Mouse (Mus musculus) cerebellum, postnatal 4 days (tissue): Measurements from ENCODE around the gene Maml3.

Experiments
- DNase-seq, 2 experiments: peaks; one replicate each; pipeline ENCODE4 v3.0.0; 2022; ENCODE audit warnings: low spot score in 2 of 2, mixed read lengths in 1 of 2

Gene Maml3

DNA sequence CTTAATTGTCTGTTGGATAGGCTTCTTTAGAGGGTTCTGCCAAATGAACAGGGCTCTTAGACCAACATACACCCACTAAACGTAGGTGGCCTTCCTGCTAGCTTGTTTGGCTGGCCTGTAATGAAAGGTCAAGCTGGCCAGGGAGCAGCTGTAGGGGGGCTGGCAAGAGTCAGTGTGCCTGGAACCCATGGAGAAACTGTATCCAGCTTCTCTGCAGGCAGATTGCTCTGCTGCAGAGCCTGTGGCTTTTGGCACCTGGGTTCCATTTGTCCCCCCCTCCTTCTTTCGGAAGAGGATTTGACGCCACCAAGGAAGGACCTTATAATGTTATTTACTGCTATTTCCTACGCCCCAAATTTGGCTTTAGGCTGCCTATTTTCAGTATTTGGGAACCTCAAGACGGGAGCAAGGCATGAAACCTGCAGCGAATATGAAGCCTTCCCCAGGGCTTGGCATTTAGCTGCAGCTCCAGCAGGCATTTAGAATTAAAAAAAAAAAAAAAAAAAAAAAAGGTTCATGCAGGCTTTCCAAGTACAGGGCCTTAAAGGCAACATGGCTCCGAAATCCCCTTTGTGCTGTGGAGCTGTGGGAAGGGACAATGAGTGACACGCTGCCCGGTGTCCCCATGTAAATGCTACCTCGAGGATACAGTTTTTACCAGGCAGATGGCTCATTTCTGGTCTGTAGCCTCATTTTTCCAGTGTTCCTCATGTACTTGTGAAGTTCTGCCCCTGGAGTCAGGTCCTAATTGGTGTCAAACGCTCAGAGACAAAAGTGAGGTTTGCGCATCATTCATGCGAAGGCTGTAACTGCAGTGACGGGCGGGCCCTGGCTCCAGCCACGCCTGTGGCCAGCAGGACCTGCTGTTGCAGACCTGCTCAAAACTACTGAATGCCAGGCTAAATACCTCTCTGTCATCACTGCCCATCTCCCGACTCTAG lies 356.2 kb downstream of the Maml3 start:
- peak in 1 of 2 experiments; percentile 32 for DNase-seq

DNA sequence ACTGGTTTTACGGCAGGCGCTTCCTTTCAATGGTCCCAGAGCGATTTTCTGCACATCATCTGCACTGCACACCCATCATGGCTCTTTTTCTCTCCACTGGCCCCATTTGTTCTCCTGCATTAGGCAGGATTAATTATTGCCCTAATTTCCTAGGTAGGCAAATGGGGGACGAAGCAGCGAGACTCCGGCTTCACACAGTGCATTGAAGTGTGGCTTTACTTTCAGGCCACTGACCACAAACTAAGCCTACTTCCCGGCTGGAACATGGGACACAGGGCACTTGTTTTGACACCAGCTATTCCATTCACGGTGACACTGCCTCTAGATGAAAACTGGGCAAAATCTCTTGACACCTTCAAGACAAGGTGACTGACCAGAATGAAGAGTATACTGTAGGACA lies 358.1 kb downstream of the Maml3 start:
- no peak for DNase-seq

DNA sequence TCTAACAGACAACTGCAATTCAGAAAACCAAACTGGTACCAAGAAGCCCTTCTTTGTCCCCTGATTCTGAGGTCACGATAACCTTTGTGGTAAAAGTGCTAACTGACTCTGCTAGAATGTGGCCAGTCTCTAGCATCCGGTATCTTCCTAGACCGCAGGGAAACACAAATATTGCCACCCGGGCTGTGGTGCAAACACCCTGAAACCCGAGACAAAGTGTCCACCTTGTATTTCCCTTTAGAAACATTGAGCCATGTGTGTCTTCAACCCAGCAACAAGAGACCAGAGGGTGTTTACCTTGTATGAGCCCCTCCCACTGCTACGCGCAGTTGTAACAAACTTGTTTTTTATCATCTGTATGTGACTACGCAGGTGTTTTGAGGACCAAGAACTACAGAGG lies 359.7 kb downstream of the Maml3 start:
- no peak for DNase-seq

DNA sequence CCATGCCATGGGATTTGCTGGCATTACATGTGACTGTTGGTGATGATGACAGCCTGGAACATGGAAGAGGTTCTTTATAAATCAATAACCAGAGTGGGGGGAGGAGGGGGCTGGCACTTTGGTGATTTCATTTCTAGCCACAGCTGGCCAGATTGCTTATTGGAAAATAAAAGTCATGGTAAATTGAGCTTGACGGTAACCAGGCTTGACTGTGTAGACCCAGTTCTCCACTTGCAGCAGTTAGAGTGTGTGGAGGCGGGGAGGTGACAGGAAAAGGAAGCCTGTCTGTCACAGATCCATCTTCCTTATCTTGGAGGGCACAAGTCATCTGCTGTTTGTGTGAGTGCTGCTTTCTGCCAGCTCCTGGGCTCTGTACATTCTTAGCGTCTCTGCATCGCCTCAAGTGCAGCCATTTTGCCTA lies 360.5 kb downstream of the Maml3 start:
- no peak for DNase-seq

DNA sequence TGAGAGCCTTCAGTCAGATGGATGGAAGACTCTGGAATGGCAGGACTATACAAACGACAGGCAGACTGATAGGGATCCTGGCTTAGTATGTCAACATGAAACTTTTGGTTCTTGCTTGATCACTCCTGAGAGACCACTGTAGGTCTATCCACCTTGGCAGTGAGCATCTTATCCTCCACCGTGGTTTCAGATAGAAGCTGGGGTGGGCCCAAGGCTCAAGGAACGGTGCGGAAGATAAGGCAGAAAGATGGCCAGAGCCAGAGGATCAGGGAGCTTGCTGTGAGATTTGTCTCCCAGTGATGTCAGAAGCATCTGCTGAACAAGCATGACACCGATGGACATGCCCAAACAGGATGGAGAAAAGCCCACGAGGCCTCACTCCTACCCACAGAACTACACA lies 362.5 kb downstream of the Maml3 start:
- DNase-seq = no peak

DNA sequence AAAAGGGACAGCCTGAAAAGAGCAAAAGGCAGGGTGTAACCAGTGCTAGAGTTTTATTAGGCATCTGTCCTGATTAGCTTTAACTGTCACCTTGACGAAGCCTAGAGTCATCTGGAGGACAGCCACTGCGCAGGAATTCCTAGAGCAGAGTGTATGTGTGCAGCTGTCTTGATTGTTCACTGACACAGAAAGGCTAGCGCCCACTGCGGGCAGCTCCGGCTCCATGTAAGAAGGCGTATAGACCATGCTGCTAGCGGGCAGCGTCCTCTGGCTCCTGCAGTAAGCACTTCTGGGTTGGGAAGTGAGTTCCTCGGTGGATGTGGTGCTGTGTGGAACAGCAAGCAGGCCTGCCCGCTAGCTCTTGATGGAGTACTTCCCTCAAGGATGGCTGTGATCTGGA lies 363.1 kb downstream of the Maml3 start:
- DNase-seq = no peak

DNA sequence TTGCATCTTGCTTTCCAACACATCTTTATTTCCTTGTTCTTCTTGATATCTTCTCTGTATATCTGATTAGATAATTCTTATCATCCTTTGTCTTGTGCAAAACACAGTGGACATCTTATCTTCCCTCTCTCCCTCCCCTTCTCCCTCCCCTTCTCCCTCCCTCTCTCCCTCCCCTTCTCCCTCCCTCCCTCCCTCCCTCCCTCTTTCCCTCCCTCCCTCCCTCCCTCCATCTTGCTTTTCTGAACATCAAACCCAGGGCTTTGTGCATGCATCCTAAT lies 365.1 kb downstream of the Maml3 start:
- no peak for DNase-seq

DNA sequence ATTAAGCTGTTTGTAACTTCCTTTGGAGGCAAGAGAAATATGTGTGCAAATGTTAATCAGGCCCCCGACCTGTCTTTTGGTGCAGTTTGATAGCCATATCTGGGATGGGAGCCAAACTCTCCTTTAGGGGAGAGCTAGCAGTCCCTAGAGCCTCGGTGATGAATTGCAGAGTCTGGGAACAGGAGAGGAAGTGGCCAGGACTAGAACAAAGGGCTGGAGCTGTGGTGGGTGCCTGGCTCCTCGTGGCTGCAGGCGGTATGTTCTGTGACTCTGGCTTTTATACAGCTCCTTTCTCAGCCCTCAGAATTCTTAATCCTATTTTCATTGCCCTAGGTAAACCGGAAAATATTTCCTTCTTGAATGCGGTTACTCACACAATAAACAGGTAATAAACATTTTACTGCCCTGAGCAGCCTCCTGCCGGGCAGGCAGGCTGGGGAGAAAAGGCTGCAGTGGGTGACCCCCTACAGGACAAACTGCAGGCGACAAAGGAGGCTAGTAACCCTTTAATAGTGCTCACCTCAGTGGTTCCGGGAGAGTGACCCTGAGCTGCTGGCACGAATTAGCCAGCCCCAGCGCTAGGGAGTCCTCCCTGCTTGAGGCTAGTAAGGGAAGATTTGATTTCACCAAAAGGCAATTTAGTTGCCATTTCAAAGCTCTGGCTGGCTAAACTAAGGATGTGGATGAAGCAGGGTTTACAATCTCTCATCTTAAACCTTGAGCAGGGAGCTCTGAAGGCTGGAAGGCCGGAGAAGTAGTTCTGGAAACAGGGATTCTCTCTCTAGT lies 365.6 kb downstream of the Maml3 start:
- no peak for DNase-seq

DNA sequence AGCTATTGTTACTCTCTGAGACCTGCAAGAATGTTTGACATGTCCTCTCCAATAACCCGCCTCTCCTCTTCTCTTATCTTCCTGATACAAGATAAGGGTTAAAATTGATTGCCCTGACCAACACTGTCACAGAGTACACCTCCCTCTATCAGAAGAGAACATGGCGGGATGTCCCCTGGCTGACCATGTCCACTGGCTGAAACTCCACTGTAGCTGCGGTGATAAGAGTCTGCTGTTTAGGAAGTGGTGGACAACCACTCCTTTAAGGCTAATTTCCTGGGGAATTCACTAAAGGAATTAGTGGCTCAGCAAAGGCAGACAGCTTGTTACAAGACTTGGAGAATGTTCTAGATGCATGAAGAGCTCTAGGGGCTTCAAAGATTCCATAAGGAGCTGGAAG lies 371.2 kb downstream of the Maml3 start:
- no peak for DNase-seq

DNA sequence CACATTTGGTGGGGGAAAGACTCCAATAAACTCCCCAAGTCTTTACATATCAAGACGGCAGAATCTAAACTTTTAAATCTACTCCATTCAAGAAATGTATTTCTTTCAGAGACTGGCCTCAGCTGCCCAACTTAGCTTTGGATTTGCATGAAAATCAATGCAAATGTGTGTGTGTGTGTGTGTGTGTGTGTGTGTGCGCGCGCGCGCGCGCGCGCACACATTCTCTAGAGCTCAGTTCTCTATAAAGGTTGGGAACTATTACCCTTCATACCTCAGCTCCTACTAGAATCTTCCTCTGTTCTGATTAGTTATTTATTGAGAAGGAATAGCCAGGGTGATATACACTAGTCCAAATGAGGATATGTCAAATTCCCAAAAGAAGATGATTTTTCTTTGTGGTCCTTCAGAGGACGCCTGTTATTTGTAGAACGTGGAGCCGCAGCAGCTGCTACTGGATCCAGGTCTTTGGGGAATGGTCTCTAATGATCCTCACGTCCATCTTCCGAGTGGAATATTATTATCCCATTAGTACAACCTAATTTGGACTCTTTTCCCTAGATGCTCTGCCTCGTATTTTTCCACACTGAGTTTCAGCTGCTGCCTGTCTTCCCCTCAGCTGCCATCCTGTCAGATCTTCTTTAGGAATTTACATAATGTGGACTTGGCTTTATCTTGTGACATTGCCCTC lies 372.8 kb downstream of the Maml3 start:
- DNase-seq = no peak

DNA sequence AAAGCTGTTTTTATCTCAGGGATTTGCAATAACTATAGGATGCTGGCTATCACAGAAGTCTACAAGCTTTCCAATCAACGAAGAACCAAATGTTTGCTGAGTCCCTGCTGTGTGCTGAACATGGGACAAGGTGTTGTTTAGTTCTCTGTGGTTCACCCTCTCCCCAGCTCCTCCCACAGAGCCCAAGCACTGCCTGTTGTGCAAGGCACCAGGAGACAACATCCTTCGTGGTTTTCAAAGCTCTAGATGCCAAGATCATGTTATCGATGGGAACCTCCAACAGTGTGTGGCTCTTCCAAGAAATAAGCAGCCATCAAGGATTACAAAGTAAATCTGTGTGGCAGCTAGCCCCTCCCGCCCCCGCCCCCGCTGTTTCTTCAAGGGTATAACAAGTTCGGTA lies 374.2 kb downstream of the Maml3 start:
- DNase-seq = no peak

DNA sequence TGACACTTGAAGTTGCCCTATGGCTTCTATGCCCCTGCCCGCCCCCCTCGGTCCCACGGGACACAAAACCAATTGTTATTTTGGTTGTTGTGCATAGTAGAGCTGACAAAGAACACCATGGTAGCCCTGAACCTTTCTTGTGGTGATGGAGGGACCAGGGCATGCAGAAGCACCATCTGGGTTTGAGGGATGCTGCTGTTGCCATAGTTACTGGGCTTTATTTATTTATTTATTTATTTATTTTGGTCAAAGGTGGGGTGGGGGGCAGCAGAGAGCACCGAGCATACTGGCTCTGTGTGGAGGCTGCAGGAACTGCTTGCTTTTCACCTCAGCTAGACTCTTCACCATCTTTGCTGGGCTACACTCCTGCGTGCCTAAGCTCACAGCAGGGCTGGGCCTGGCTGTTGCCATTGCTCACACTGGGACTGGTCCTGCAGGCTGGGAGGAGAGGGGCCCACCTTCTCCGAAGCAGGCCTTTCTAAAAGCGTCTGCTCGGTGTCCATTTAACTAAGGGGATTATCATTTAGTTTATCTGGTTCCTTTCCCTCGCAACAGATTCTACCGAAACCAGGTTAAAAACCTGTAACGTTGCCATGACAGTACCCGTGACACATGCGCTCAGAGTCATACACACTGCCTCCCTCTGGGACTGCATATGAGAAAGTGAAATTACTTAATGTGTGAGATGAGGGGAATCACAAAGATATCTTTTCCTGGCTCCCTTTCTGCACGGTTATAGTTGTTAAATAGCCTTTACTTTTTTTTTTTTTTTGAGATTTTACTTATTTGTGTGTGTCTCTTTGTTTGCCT lies 375.6 kb downstream of the Maml3 start:
- DNase-seq = no peak

DNA sequence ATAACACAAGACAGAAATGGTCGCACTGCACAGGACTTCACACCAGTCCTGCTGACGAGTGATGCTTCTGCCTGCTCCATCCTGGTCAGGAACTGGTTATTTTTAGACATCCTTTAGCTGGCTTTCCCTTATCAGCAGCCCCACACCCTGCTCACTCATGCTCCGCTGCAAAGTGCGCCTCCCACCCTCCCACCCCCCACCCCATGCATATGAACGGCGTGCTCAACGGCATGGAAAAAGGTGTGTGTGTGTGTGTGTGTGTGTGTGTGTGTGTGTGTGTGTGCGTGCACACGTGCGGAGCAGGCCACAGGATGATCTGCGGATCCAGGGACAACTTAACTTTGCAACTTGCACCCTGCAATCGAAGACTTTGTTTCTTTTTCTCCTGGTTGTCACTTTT lies 376.4 kb downstream of the Maml3 start:
- DNase-seq = no peak

DNA sequence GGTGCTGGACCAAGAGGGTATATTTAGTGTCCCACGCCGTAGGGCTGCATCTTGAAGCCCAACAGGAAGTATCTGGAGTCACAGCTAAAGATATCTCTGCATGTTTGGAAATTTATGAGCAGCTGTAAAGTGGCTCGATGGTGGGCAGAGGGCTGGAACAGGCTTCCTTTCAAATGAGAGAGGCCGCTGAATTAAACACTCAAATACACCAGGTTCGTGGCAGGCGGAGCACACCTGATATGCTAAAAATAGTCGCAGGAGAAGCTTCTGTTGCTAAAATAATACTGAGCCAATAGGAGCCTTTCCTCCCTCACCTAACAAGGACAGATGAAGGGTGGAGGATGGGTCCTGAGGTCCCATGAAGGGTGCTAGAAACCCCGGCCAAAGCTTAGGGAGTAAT lies 376.9 kb downstream of the Maml3 start:
- no peak for DNase-seq

DNA sequence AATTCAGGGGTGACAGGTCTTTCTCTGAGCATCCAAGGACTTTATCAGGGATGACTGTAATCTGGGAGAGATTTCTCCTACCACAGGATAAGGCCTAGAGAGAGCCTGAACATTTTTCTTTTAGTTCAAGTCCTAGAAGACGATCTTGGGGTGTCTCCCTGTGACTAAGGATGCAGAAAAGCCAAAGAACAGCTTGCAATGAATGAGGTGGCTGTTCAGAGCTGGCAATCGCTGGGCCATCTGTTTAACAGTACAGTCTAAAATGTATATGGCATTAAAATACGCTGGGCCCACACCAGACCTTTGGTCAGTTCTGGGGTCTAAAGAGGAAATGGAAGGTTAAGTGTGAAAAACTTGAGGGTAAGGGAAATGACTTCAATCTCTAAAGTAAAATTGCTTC lies 377.4 kb downstream of the Maml3 start:
- DNase-seq = no peak

DNA sequence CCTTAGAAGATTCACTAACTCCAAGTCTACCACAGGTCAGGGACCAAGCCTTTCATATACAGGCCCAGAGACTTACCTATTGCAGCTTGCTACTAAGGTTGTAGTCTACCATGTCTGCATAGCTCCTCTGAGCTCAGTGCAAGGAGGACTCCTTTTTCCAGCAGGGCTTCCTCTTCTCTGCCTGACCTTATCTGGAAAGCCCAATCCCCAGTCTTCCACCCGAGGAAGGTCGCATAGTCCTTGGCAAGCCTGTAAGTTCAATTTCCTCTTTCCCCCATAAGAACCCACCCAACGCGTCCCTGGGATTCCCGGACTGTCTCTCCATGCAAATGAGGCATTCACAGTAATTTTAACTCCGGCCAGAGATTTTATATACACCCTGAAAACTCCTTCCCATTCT lies 378.6 kb downstream of the Maml3 start:
- DNase-seq = no peak

DNA sequence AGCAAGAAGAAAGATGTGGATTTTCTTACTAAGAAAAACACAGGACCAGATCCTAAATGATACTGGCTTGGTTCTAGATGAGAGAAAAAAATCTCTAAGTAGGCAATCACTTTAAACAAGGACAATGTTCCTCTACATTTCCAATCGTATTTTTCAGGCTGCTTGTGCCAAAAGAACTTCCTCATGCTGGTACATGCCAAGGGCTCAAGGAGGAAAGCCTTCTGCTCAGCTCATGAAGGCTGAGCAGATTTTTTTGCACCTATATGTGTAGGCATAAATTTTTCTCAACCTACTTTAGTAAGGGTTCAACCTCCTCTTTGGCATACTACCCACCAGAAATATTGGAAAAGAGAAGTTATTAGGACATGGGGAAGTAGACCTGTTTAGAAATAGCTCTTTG lies 384.9 kb downstream of the Maml3 start:
- no peak for DNase-seq

DNA sequence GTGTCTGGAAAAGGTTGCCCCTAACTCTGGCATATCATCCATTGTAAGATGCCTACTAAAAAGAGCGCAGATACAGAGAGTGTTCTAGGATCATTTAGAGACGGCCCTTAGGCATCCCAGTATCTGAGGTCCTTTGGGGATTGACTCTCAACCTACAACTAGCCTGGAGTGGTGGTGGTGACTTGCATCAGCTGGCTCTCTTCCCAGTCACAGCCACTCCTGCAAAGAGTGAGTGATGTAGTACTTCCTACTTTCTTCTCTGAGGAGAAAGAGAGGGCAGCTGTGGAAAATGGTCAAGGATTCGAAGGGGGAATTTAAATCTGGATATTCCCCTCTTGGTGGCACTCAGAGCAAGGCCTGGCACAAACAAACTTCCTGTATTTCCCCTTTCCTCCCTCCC lies 385.5 kb downstream of the Maml3 start:
- DNase-seq = no peak

DNA sequence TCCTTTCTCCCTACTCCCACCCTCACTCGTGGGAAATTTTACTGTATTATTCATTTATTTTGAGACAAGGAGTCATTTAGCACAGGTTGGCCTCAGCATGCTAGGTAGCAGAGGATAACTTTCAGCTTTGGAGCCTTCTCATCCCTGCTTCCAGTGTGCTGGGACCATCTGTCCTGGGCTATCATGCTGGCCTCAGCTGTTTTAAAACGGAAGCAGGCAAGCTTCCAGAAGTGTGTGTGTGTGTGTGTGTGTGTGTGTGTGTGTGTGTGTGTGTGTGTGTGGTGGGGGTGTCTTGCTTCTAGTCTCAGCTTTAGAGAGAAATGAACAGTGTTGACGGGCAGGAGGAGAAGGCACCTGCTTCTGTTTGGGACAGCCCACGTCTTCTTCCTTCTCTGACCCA lies 387.0 kb downstream of the Maml3 start:
- no peak for DNase-seq

DNA sequence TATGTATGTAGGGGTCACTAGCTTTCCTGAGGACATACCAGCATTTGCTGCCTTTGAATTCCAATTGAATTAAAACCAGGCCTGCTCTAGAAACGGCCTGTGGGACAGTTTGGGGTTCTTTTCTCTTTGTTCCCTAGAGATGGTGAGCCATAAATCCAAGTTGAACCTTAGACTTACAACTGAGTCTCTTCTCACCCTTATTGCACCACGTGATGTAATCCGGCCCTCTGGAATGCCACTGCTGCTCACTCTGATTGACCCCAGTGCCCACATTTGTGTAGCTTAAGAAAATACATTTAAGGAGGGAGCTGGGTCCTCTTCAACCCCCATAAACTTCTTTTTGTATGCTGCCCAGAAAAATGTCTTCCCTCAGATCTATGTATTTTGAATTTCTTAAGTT lies 387.4 kb downstream of the Maml3 start:
- no peak for DNase-seq

DNA sequence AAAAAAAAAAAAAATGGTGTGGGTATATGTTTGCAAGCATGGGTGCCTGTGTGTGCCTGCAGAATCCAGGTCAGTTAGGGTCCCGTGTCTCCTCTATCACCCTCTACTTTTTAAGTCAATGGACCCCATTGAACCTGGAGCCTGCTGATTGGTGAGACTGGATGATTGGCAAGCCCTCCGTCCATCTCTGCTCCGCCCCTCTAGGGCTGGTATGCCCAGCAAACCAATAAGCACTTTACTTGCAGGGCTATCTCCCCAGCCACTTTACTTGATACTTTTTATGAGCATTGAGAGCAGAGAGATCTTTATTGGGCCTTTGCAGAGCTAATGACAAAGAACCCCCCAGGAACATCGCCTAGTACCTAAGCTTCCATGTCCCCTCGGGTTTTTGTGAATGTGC lies 390.4 kb downstream of the Maml3 start:
- no peak for DNase-seq

DNA sequence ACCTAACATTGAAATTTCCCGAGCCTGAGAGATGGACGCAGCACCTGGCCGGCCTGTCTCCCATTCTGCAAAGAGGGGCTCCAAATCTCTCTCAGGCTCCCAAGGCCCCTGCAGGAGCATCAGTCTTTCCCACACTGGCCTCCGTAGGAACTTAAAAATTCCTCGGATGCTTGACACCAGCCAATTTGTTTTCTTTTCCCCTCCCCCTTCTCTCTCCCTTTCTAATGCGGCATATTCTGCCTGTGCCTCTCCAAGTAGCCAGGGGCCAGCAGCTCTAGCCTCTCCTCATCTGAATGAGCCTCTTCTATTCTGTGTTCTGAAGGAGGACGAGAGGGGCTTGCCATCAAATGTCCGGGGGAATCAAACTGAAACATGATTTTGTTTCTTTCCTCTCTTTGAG lies 391.6 kb downstream of the Maml3 start:
- no peak for DNase-seq
